Mouse (Mus musculus): ENCODE results near the gene Psmb3.

Psmb3 gene

DNA sequence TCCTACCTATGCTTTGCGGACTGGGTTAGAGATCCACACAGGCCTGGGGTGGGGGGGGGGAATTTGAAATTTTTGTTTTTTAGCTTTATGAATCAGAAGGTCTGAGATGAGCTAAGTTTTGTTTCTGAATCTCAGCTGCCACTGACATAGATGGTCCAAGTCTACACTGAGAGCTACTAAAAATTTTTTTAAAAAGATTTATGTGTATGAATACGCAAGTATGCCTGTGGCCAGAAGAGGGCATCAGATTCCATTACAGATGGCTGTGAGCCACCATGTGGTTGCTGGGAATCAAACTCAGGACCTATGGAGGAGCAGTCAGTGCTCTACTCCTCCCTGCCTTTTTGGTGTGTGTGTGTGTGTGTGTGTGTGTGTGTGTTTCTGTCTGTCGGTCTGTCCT, 11.2 kb downstream of the Psmb3 start:
- in situ Hi-C loops (cut with MboI; ENCODE audit: unreplicated experiment in 2 of 2), result loop anchor here in 1 of 2 experiments (25.0 kb wide), 1 partner anchor 1652 kb away; the partner anchor contains the start of gene Ube2z

GRCm38 (mm10) chr11:97714784-97715760, 11.9 kb downstream of the Psmb3 start:
- in situ Hi-C loops (cut with MboI; ENCODE audit: unreplicated experiment in 2 of 2), result loop anchor here in 1 of 2 experiments (25.0 kb wide), 1 partner anchor 1653 kb away; the partner anchor contains the start of gene Ube2z

- in situ Hi-C loops (cut with MboI; ENCODE audit: unreplicated experiment in 2 of 2), result loop anchor here in 1 of 2 experiments (25.0 kb wide), 1 partner anchor 1654 kb away; the partner anchor contains the start of gene Ube2z
These were observed 12.8 kb downstream of the Psmb3 start for GRCm38 (mm10) chr11:97716021-97716420.

GRCm38 (mm10) chr11:97717369-97718280, 14.4 kb downstream of the Psmb3 start:
- in situ Hi-C loops (cut with MboI; ENCODE audit: unreplicated experiment in 2 of 2), result loop anchor here in 1 of 2 experiments (25.0 kb wide), 1 partner anchor 1655 kb away; the partner anchor contains the start of gene Ube2z

DNA sequence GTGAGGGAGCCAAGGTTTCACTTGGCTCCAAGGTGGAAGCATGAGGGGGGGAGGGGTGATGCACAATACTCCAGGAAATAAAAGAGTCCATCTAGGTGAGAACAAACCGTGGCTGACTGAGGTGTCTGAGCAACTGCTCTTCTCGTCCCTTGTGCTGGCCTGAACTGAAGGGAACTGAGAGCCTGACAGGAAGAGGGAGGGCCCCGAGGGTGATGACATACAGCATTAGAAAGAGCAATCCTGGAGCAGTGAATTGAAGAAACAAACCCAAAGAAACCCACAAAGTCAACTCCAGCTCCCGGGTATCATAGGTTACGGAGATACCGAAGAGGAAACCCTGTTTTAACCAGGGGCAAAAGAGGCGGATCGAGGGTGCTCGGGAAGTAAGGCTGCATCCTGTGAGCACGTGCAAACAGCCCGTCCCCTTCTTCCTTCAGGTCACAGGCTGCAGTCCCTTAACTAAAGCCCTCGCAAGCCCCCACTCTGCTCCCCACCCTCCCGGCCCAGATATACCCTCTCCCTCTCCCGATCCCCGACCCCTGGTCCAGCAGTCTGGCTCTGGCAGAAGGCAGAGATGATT, 15.2 kb downstream of the Psmb3 start:
- in situ Hi-C loops (cut with MboI; ENCODE audit: unreplicated experiment in 2 of 2), result loop anchor here in 1 of 2 experiments (25.0 kb wide), 1 partner anchor 1656 kb away; the partner anchor contains the start of gene Ube2z

GRCm38 (mm10) chr11:97719041-97719440, 15.8 kb downstream of the Psmb3 start:
- in situ Hi-C loops (cut with MboI; ENCODE audit: unreplicated experiment in 2 of 2), result loop anchor here in 1 of 2 experiments (25.0 kb wide), 1 partner anchor 1657 kb away; the partner anchor contains the start of gene Ube2z

DNA sequence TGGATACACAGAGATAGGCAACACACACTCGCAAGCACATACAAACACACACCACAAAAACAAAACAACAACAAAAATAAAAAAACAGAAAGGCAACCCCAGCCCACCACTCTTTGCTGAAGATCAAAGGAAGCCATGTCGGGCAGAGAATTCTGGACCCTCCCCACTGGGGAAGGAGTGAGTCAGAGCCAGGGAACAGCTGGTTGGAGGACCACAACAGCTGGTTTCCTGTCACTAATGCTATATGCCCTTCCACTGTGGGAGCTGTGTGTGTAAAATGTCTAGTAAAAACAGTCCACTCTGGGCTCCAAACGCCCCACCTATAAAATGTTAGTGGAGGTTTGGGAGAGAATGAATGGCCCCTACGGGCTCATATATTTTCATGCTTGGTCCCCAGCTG, 18.1 kb downstream of the Psmb3 start:
- in situ Hi-C loops (cut with MboI; ENCODE audit: unreplicated experiment in 2 of 2), result loop anchor here in 1 of 2 experiments (25.0 kb wide), 1 partner anchor 1659 kb away; the partner anchor contains the start of gene Ube2z

DNA sequence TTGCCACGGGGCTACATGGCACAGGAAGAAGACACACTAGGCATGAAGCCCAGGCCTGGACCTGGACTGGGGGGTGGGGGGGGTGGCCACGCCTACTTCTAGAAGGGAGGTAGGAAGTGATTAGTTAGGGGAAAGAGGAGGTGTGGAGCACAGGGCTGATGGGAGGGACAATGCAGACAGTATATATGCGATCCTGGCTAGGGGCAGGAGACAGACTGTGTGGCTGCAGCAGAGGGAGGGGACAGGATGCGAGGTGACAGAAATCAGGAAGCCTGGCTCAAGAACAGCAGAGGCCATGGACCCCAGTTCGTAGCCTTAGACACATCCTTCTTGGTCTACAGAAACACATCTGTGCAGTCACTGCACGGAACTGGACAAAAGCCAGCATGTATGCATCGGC, 20.5 kb downstream of the Psmb3 start:
- in situ Hi-C loops (cut with MboI; ENCODE audit: unreplicated experiment in 2 of 2), result loop anchor here in 1 of 2 experiments (25.0 kb wide), 1 partner anchor 1661 kb away; the partner anchor contains the start of gene Ube2z

GRCm38 (mm10) chr11:97728311-97728710, 25.1 kb downstream of the Psmb3 start:
- in situ Hi-C loops (cut with MboI; ENCODE audit: unreplicated experiment in 2 of 2), result no loop called here

- in situ Hi-C loops (cut with MboI; ENCODE audit: unreplicated experiment in 2 of 2), result no loop called here
These were observed 25.5 kb downstream of the Psmb3 start for GRCm38 (mm10) chr11:97728730-97729129.

- in situ Hi-C loops (cut with MboI; ENCODE audit: unreplicated experiment in 2 of 2), result loop anchor here in 1 of 2 experiments (5.0 kb wide), 1 partner anchor 36 kb away; no protein-coding TSS in a partner anchor
These were observed 30.5 kb downstream of the Psmb3 start for GRCm38 (mm10) chr11:97733689-97734088.

DNA sequence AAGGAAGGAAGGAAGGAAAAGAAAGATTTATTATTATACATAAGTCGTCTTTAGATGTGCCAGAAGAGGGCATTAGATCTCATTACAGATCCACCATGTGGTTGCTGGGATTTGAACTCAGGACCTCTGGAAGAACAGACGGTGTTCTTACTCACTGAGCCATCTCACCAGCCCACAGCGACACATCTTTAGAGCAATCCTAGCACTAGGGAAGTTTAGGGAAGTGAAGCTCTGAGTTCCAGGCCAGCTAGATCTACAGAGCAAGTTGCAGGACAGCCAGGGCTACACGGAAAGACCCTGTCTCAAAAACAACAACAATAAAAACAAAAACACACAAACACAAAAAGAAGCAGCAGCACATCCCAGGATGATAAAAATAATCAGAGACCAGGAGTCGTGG, 31.6 kb downstream of the Psmb3 start:
- in situ Hi-C loops (cut with MboI; ENCODE audit: unreplicated experiment in 2 of 2), result loop anchor here in 1 of 2 experiments (5.0 kb wide), 2 partner anchors 38 to 93 kb away; no protein-coding TSS in a partner anchor

- in situ Hi-C loops (cut with MboI; ENCODE audit: unreplicated experiment in 2 of 2), result loop anchor here in 1 of 2 experiments (5.0 kb wide), 1 partner anchor 94 kb away; no protein-coding TSS in a partner anchor
These were observed 33.4 kb downstream of the Psmb3 start for GRCm38 (mm10) chr11:97736645-97737044.

GRCm38 (mm10) chr11:97737600-97737999, 34.4 kb downstream of the Psmb3 start:
- in situ Hi-C loops (cut with MboI; ENCODE audit: unreplicated experiment in 2 of 2), result loop anchor here in 1 of 2 experiments (5.0 kb wide), 1 partner anchor 95 kb away; no protein-coding TSS in a partner anchor

- in situ Hi-C loops (cut with MboI; ENCODE audit: unreplicated experiment in 2 of 2), result loop anchor here in 1 of 2 experiments (5.0 kb wide), 1 partner anchor 96 kb away; no protein-coding TSS in a partner anchor
These were observed 35.5 kb downstream of the Psmb3 start for GRCm38 (mm10) chr11:97738703-97739102.

DNA sequence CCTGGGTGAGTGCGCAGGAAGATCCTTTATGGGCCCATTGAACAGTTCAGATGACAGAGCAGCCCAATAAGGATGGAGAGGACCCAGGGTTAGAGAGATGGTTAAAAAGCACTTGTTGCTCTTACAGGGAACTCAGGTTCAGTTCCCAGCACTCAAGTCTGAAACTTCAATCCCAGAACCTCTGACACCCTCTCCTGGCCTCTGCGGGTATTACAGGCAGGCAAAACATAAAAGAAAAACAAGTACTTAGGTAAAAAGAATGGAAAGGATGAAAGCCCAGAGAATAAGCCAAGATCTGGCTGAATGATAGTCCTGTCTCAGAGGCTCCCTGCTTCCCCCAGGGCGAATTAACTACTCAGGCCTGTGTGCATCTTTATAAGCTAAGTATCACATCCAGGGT, 36.0 kb downstream of the Psmb3 start:
- in situ Hi-C loops (cut with MboI; ENCODE audit: unreplicated experiment in 2 of 2), result loop anchor here in 1 of 2 experiments (5.0 kb wide), 1 partner anchor 97 kb away; no protein-coding TSS in a partner anchor

DNA sequence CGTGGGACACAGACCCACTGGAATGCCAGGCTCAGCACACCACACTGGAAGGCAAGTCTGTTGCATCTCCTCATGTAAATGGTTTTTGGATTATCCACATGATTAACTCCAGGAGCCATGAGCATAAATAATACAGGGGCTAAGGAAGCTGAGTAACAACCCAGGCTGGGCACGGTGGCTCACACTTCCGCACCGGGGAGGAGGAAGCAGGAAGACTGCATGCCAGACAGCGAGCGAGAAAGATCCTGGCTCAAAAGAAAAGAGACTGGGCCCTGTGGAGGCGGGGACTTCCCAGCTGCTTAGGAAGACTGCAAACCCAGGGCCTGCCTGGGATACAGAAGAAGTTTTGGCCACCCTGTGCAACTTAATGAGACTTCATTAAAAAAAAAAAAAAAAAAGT, 37.0 kb downstream of the Psmb3 start:
- in situ Hi-C loops (cut with MboI; ENCODE audit: unreplicated experiment in 2 of 2), result no loop called here

- in situ Hi-C loops (cut with MboI; ENCODE audit: unreplicated experiment in 2 of 2), result no loop called here
These were observed 39.0 kb downstream of the Psmb3 start for GRCm38 (mm10) chr11:97742157-97742556.

- in situ Hi-C loops (cut with MboI; ENCODE audit: unreplicated experiment in 2 of 2), result no loop called here
These were observed 39.4 kb downstream of the Psmb3 start for GRCm38 (mm10) chr11:97742591-97742990.
